Mouse (Mus musculus) ovary, postnatal 10 days (tissue): Measurements from ENCODE around the gene Txnl4b.

Source experiments
- DNase-seq: peaks from one replicate; pipeline ENCODE4 v3.0.0; 2022; ENCODE audit warnings: low spot score

The Txnl4b gene

DNA sequence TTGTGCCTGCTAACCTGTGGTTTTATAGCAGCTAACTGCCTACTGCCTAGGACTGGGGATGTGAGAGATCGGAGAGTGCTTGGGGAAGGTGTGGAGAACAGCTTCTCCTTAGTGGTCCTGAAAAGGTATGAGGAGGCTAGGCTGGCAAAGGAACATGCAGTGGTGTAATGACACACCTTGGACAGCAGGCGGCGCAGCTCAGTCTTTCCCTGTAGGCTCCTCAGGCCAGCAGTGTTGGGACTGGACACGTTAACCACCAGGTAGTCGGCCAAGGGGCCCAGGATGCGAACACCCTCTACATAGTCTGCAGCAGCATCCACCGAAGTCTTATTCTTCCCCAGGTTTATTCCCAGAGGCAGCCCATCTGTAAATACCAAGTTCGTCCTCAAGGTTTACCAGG is 30.2 kb downstream of the Txnl4b start:
- no peak for DNase-seq

GRCm38 (mm10) chr8:109606725-109607124 is 41.0 kb downstream of the Txnl4b start:
- DNase-seq: no peak

GRCm38 (mm10) chr8:109607650-109608049 is 42.0 kb downstream of the Txnl4b start:
- no peak for DNase-seq

- DNase-seq: peak; percentile 87
Measured at GRCm38 (mm10) chr8:109608271-109609152, 42.8 kb downstream of the Txnl4b start, which contains the start of gene Dhodh. Dhodh (minus strand) TSS chr8:109608673.

- no peak for DNase-seq
Measured at GRCm38 (mm10) chr8:109609153-109609502, 43.4 kb downstream of the Txnl4b start.

GRCm38 (mm10) chr8:109614243-109615210 is 48.8 kb downstream of the Txnl4b start, which contains the start of gene Pkd1l3:
Pkd1l3 (plus strand) TSS chr8:109614517.
- no peak for DNase-seq

GRCm38 (mm10) chr8:109615569-109615968 is 49.9 kb downstream of the Txnl4b start:
- DNase-seq: no peak
